Mouse (Mus musculus) embryonic facial prominence, embryonic 11.5 days (tissue): ENCODE measurements around the gene Krt32. TPM values are rescaled to one million over a fixed set of nuclear protein-coding genes. Genes with fewer than 3 reads are reported as not detected.

ENCODE experiments used
- ATAC-seq: fragments of 200-750 bp; cut with Nextera tagmentation; replicated peaks from 2 replicates; pipeline ENCODE4 v1.8.0; 2017; ENCODE audit warnings: low read depth; ENCODE audit not compliant: insufficient number of reproducible peaks, low FRiP score, low TSS enrichment
- DNase-seq: peaks from one replicate; pipeline ENCODE4 v3.0.0-alpha.2; 2015; ENCODE audit warnings: low spot score
- H3K27ac ChIP-seq: fragments of 300-500 bp; sonication (generic); replicated peaks from 2 replicates; pipeline ENCODE4 v1.5.1; 2014; ENCODE audit warnings: mild to moderate bottlenecking, low read depth, low read length, control low read depth
- H3K27me3 ChIP-seq: fragments of 300-500 bp; sonication (generic); 2 replicates; pipeline ENCODE4 v1.6.1; 2014; ENCODE audit warnings: mild to moderate bottlenecking, low read length, moderate library complexity, mixed read lengths; ENCODE audit not compliant: control insufficient read depth, insufficient read depth
- H3K36me3 ChIP-seq: fragments of 300-500 bp; sonication (generic); replicated peaks from 2 replicates; pipeline ENCODE4 v1.6.1; 2014; ENCODE audit warnings: low read depth, mild to moderate bottlenecking, low read length, moderate library complexity, mixed read lengths; ENCODE audit not compliant: control insufficient read depth, insufficient read depth
- H3K4me1 ChIP-seq: fragments of 300-500 bp; sonication (generic); 2 replicates; pipeline ENCODE4 v1.6.1; 2014; ENCODE audit warnings: low read length, mixed read lengths; ENCODE audit not compliant: control insufficient read depth, insufficient read depth
- H3K4me2 ChIP-seq: fragments of 300-500 bp; sonication (generic); 2 replicates; pipeline ENCODE4 v1.6.1; 2014; ENCODE audit warnings: low read depth, mild to moderate bottlenecking, control low read depth, low read length, moderate library complexity
- H3K4me3 ChIP-seq: fragments of 300-500 bp; sonication (generic); 2 replicates; pipeline ENCODE4 v1.5.1; 2014; ENCODE audit warnings: low read depth, low read length, control low read depth
- H3K9ac ChIP-seq: fragments of 300-500 bp; sonication (generic); replicated peaks from 2 replicates; pipeline ENCODE4 v1.6.1; 2014; ENCODE audit warnings: mild to moderate bottlenecking, control low read depth, low read length
- H3K9me3 ChIP-seq: fragments of 300-500 bp; sonication (generic); replicated peaks from 2 replicates; pipeline ENCODE4 v1.6.1; 2016; ENCODE audit warnings: mild to moderate bottlenecking, low read length, inconsistent platforms, mixed read lengths; ENCODE audit not compliant: control insufficient read depth
- WGBS: fragments of 180-500 bp; shearing (Covaris S2); extraction: QIAGEN DNeasy Blood & Tissue Kit; methylation state at CpG from one replicate; pipeline ENCODE4 v1.1.7; 2014; 5-methylcytosine and 5-hydroxymethylcytosine counted together
- polyA plus RNA-seq: library from polyadenylated mRNA; unstranded; fragments of >200 nt; fragmentation: Nextera tagmentation; extraction: Ambion mirVana; gene quantifications from 2 replicates; pipeline ENCODE4 v1.2.1, GENCODE M21; 2014

The Krt32 gene
- not detected in 2 replicates for polyA plus RNA-seq

GRCm38 (mm10) chr11:100087861-100088260 lies at the start of gene Krt32:
Krt32 (minus strand) TSS chr11:100088226.
- DNase-seq = no peak
- no peak within 1 kb of the TSS for H3K27ac ChIP-seq
- no peak for ATAC-seq
- H3K9me3 ChIP-seq = no peaks in the 10 kb centered on the region
- no peak within 1 kb of the TSS for H3K4me2 ChIP-seq
- no peaks in the 10 kb centered on the region for H3K36me3 ChIP-seq
- no peak within 1 kb of the TSS for H3K9ac ChIP-seq
- no peaks in the 10 kb centered on the region for H3K27me3 ChIP-seq
- H3K4me1 ChIP-seq = no peaks in the 10 kb centered on the region
- no peak within 1 kb of the TSS for H3K4me3 ChIP-seq
- WGBS = 91% methylated on average over 10 of the region's 10 CpGs

- ATAC-seq (no peak), DNase-seq (no peak)
- H3K27me3 ChIP-seq = no peaks in the 10 kb centered on the region
- H3K4me2 ChIP-seq = no peak overlapping the region
- no peaks in the 10 kb centered on the region; the same call in 1 of the 2 replicates for H3K4me1 ChIP-seq
- no peaks in the 10 kb centered on the region for H3K9me3 ChIP-seq
- no peak overlapping the region for H3K4me3 ChIP-seq
- 42% methylated on average over 5 of the region's 5 CpGs for WGBS
- no peak overlapping the region for H3K27ac ChIP-seq
- no peaks in the 10 kb centered on the region for H3K36me3 ChIP-seq
- no peak overlapping the region for H3K9ac ChIP-seq
Observed at GRCm38 (mm10) chr11:100137693-100138092, 49.7 kb upstream of the Krt32 start.

GRCm38 (mm10) chr11:100136559-100136958 lies 48.5 kb upstream of the Krt32 start:
- Histone ChIP-seq H3K27me3 (no peaks in the 10 kb centered on the region), H3K4me3 (no peak overlapping the region), H3K4me2 (no peak overlapping the region), H3K36me3 (no peaks in the 10 kb centered on the region), H3K9me3 (no peaks in the 10 kb centered on the region), H3K27ac (no peak overlapping the region), H3K9ac (no peak overlapping the region), H3K4me1 (no peaks in the 10 kb centered on the region; the same call in 1 of the 2 replicates)
- WGBS = 52% methylated on average over 5 of the region's 5 CpGs
- DNase-seq = no peak
- ATAC-seq = no peak

- H3K27ac ChIP-seq = no peak within 1 kb of the TSS
- ATAC-seq = no peak
- H3K9me3 ChIP-seq = no peaks in the 10 kb centered on the region
- H3K4me2 ChIP-seq = no peak within 1 kb of the TSS
- DNase-seq = no peak
- no peak within 1 kb of the TSS for H3K4me3 ChIP-seq
- WGBS = 57% methylated on average over 7 of the region's 7 CpGs
- no peaks in the 10 kb centered on the region for H3K36me3 ChIP-seq
- no peaks in the 10 kb centered on the region; the same call in 1 of the 2 replicates for H3K4me1 ChIP-seq
- no peaks in the 10 kb centered on the region for H3K27me3 ChIP-seq
- H3K9ac ChIP-seq = no peak within 1 kb of the TSS
Observed at GRCm38 (mm10) chr11:100135731-100136130, 47.7 kb upstream of the Krt32 start, which contains the start of gene Krt15. Krt15 (minus strand) TSS chr11:100135928.

GRCm38 (mm10) chr11:100124901-100125300 lies 36.9 kb upstream of the Krt32 start:
- H3K27ac ChIP-seq = no peak overlapping the region
- no peak overlapping the region for H3K4me3 ChIP-seq
- H3K4me1 ChIP-seq = no peaks in the 10 kb centered on the region
- no peak overlapping the region for H3K4me2 ChIP-seq
- H3K36me3 ChIP-seq = no peaks in the 10 kb centered on the region
- 87% methylated on average over 7 of the region's 7 CpGs for WGBS
- DNase-seq (no peak), ATAC-seq (no peak)
- no peaks in the 10 kb centered on the region for H3K9me3 ChIP-seq
- H3K27me3 ChIP-seq = no peaks in the 10 kb centered on the region
- no peak overlapping the region for H3K9ac ChIP-seq

- Histone ChIP-seq H3K9me3 (no peaks in the 10 kb centered on the region), H3K4me3 (no peak within 1 kb of the TSS), H3K9ac (no peak within 1 kb of the TSS), H3K4me2 (no peak within 1 kb of the TSS), H3K27me3 (no peaks in the 10 kb centered on the region), H3K36me3 (no peaks in the 10 kb centered on the region), H3K4me1 (no peaks in the 10 kb centered on the region), H3K27ac (no peak within 1 kb of the TSS)
- ATAC-seq (no peak), DNase-seq (no peak)
- 75% methylated on average over 3 of the region's 3 CpGs for WGBS
Observed at GRCm38 (mm10) chr11:100121466-100121865, 33.4 kb upstream of the Krt32 start, which contains the start of gene Krt13. Krt13 (minus strand) TSS chr11:100121566.

GRCm38 (mm10) chr11:100120331-100120730 lies 32.3 kb upstream of the Krt32 start:
- DNase-seq = no peak
- Histone ChIP-seq H3K9ac (no peak overlapping the region), H3K4me3 (no peak overlapping the region)

DNA sequence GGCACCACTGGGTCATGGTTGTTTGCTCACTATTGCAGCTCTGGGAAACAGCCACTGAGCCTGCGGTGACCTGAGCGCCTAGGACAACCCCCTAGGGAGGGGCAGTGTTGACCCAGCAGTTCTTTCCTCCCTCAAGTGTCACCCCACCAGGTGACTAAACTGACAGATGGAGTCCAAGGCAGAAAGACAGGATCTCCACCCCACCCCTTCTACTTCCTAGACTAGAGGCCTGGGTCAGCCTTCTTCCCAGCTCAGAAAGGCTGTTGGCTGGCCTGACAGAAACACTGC lies 25.7 kb upstream of the Krt32 start:
- no peak for DNase-seq
- no peak for ATAC-seq
- no peaks in the 10 kb centered on the region for H3K36me3 ChIP-seq
- H3K4me3 ChIP-seq = no peak overlapping the region
- no peak overlapping the region for H3K4me2 ChIP-seq
- H3K27me3 ChIP-seq = no peaks in the 10 kb centered on the region
- H3K4me1 ChIP-seq = no peaks in the 10 kb centered on the region
- WGBS = 71% methylated on average over 2 of the region's 2 CpGs
- H3K27ac ChIP-seq = no peak overlapping the region
- H3K9me3 ChIP-seq = no peaks in the 10 kb centered on the region
- no peak overlapping the region for H3K9ac ChIP-seq

More at GRCm38 (mm10) chr11:100120331-100120730, 32.3 kb upstream of the Krt32 start:
- Histone ChIP-seq H3K27ac (no peak overlapping the region), H3K9me3 (no peaks in the 10 kb centered on the region), H3K27me3 (no peaks in the 10 kb centered on the region), H3K4me2 (no peak overlapping the region), H3K36me3 (no peaks in the 10 kb centered on the region), H3K4me1 (no peaks in the 10 kb centered on the region)
- 84% methylated on average over 5 of the region's 5 CpGs for WGBS
- no peak for ATAC-seq
